Mouse (Mus musculus) erythroblast, adult 5-6 weeks (primary cell): ENCODE data around the gene Xdh. TPM values are rescaled to one million over a fixed set of nuclear protein-coding genes. Genes with fewer than 3 reads are reported as not detected.

ENCODE experiments used
- ATAC-seq: replicated peaks from 2 replicates; pipeline ENCODE4 v1.8.0; 2016; ENCODE audit warnings: moderate number of reproducible peaks, mild to moderate bottlenecking, moderate TSS enrichment, inconsistent platforms; ENCODE audit not compliant: poor library complexity, low FRiP score, severe bottlenecking
- total RNA-seq, 2 experiments: library from RNA; stranded (forward) in 1 of 2; stranded (reverse) in 1 of 2; fragments of 150-400 nt in 1 of 2; fragments of 200-764, 138-1000 nt in 1 of 2; gene quantifications; 2 replicates each; pipeline versions ENCODE4 v1.2.3 to v1.2.4; 2015 to 2017; ENCODE audit warnings: low replicate concordance in 2 of 2

The Xdh gene
- total RNA-seq (2015; ENCODE audit: low replicate concordance) = 39.5 and 54.8 TPM in 2 replicates
- 24.5 and 28.2 TPM in 2 replicates for total RNA-seq (2017; ENCODE audit: low replicate concordance)

- no peak for ATAC-seq
Observed at GRCm38 (mm10) chr17:73950062-73950735, at the start of gene Xdh. Xdh (minus strand) TSS chr17:73950196.

DNA sequence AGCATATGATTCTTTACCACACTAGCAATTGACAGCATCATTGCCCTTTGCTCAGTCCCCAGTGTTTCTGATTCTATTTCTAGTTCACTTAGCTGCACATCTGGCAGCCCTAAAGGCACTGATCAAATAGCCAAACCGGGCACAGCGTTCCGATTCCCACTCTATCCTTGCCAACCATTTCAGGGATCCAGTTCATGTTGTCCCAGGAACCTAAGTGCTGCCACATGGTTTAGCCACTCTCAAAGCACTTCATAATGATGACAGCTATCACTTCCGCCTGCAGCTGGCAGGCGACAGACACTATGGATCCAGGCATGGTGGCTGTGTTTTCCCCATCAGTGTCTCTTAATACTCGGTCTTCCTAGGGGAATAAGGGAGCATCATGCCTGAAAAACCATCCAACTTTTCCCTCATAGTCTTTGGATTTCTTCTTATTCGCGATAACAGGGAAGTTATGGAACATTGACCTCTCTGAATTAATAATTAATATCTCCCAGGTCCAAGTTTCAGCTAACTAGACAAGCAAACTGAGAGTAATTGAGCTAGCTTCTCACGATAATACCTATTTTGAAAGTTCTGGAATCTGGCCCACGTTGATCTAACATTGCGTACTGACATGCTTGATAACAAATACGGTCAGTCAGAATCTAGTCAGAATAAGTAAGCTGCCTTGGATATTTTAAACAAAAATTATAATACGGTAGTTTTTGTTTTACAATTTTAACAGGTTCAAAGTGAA, 46.1 kb upstream of the Xdh start:
- no peak for ATAC-seq

GRCm38 (mm10) chr17:73991264-73991663, 41.3 kb upstream of the Xdh start:
- ATAC-seq = no peak

DNA sequence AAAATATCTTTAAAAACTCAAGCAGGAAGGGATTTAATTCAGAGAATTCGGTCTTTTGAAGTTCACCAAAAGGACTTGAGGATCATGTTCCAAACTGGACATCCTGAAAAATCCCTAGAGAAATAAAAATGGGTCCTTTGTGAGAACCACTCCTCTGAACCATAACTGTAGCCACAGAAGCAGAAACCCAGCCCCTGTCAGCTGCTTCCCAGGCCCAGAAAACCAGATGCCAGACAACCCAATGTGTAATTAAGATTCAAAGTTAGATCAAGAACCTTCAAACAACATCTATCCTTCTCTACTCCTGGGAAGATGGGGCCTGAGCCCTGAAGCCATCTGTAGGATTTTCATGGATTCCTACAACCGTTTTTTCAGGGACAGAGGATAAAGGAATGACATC, 36.6 kb upstream of the Xdh start:
- ATAC-seq = no peak

- no peak for ATAC-seq
Observed at GRCm38 (mm10) chr17:73985936-73986335, 35.9 kb upstream of the Xdh start.

GRCm38 (mm10) chr17:73984508-73984907, 34.5 kb upstream of the Xdh start:
- ATAC-seq = no peak

- ATAC-seq = no peak
Observed at GRCm38 (mm10) chr17:73982871-73983270, 32.9 kb upstream of the Xdh start.

DNA sequence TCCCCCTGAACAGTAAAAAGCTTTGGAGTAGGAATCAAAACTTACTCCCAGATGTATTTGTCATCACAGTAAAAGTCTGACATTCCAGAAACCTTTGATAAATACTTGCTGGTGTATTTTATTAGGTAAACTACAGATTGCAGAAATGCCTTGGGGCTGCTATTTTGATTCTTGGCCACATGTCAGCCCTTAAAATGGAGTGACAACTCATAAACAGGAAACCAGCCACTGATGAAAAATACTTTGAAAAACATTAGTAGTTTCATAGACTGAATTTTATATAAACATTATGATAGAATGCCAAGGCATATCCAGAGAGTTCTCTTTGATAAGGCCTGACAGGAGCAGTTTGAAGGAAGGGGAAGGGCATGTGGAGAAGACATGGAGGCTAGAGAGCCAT, 26.1 kb upstream of the Xdh start:
- no peak for ATAC-seq

- ATAC-seq = no peak
Observed at GRCm38 (mm10) chr17:73972648-73973047, 22.7 kb upstream of the Xdh start.

GRCm38 (mm10) chr17:73971291-73971690, 21.3 kb upstream of the Xdh start:
- no peak for ATAC-seq

DNA sequence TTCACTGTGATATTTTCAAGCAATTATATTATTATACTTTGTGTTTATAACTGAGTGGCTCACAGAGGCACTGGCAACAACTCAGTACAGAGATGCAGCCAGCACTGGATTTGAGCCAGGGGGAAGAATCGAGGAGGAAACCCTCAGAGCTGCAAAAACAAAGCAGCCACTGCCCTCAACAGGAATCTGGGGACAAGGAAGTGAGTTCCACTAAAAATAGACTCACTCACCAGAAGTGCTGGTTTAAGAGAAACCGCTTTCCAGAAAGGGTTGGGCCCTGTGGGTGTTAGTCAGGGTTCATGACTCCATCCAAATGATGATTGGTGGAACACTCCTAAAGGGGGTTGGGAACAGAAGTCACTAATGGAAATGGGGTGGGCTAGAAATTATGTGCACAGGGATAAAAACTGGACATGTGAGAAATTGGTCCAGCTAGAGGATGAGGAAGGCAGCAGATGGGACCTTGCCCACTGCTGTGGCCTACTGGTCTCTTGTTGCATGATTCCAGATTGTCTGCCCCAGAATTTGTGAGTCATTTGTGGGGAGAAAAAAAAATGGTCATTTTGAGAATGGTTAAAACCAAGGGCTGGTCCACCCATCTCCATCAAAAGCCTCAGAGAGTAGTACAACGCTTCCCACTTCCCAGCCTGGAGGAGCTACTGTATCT, 20.5 kb upstream of the Xdh start:
- no peak for ATAC-seq

DNA sequence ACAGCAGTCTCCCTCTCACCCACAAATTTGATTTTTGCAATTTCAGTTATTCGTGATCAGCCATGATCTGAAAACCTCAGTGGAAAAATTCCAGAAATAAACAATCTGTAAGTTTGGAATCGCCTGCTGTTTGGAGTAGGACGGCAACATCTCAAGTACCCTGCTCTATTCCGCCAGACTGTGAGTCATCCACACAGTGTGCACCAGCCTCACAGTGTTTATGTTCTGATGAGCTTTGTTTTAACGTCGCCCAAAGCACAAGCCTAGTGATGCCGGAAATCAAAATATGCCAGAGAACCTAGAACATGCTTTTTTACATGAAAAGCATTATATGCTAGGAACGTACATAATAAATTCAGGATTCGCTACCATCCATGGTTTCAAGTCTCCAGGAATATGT, 14.9 kb upstream of the Xdh start:
- ATAC-seq = no peak

DNA sequence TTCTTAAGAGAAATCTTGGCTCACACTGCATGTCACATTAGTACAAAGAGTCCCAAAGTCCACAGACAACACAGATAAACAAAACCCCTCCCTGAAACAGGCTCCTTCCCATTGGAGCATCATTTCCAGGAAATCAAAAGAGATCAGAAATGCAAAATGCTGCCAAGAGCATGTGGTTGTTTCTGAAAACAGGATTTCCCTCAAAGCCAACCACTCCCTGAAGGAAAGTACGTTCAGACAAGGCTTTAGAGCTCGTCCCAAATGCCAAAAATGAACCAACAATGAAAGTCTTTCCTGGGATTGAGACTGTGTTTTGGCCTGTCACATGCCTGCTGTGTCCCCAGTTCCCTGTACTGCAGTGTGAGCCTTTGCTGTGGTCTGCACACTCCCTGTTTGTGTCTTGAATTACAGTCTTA, 12.6 kb upstream of the Xdh start:
- no peak for ATAC-seq

- ATAC-seq = no peak
Observed at GRCm38 (mm10) chr17:73961801-73962403, 11.9 kb upstream of the Xdh start.

DNA sequence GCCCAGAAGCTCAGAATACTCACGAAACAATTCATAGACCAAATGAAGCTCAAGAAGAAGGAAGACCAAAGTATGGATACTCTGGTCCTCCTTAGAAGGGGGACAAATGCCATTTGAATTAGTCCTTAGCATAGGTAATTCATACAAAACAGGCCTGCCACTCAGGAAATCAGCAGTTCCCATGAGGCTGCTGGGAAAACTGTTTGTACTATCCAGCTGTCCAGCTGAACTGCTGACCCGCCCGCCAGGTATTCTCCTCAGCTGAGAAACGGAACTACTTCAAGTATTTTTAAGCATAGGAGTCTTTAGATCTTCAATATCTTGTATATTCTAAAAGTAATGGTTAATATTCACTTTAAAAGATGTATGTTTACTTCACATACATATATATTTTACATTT, 10.7 kb upstream of the Xdh start:
- ATAC-seq = no peak

GRCm38 (mm10) chr17:73952103-73952521, 2.1 kb upstream of the Xdh start:
- no peak for ATAC-seq

GRCm38 (mm10) chr17:73950970-73951369, 974 bp upstream of the Xdh start:
- ATAC-seq = no peak

- no peak for ATAC-seq
Observed at GRCm38 (mm10) chr17:73949498-73949897, 498 bp downstream of the Xdh start.

GRCm38 (mm10) chr17:73948801-73949200, 1.2 kb downstream of the Xdh start:
- ATAC-seq = no peak

DNA sequence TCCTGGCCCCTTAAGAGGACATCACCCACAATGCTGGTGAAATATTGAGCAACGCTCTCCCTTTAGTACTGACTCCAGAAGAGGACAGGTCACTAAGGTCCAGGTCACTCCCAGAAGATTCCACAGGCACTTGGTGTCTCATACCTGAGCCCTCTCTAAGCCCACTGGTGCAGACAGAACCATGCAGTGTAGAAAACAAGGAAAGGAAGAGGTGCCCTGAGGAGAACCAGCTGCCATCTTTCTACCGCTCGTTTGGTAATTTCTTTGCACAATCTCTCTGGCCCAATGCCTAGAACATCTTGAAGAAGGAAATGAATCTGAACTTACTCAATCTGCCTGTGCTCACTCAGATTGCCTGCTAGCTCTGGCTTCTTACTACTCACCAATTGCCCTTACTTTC, 2.0 kb downstream of the Xdh start:
- no peak for ATAC-seq
